Mouse (Mus musculus) left cerebral cortex, adult 2 months (tissue): Measurements from ENCODE around the gene Castor1. TPM values are rescaled to one million over a fixed set of nuclear protein-coding genes. Genes with fewer than 3 reads are reported as not detected.

Experiments used
- DNase-seq, 2 experiments: peaks; one replicate each; pipeline ENCODE4 v3.0.0; 2021 to 2022; ENCODE audit warnings: low spot score in 2 of 2, mixed read lengths in 1 of 2; ENCODE audit errors: extremely low spot score in 1 of 2
- H3K27ac ChIP-seq: fragments of 200-600 bp; 2 replicates; pipeline ENCODE4 v1.8.1; 2022
- H3K4me3 ChIP-seq: fragments of 200-600 bp; 2 replicates; pipeline ENCODE4 v1.8.1; 2022
- CTCF ChIP-seq: fragments of 200-600 bp; IDR thresholded peaks from 2 replicates; pipeline ENCODE4 v1.8.1; 2022; ENCODE audit warnings: antibody characterized with exemption, mild to moderate bottlenecking, moderate library complexity
- intact Hi-C: fragments of 180-260 bp; cut with DNase I; formaldehyde crosslinking; loops from one replicate; pipeline ENCODE4 v1.15.1; 2025
- total RNA-seq, 2 experiments: library from RNA; stranded (reverse); gene quantifications; 2 replicates each; pipeline ENCODE4 v1.2.3; 2021

Gene Castor1
- total RNA-seq, 2 experiments from 2014 or later: 3.9 to 4.2 TPM

DNA sequence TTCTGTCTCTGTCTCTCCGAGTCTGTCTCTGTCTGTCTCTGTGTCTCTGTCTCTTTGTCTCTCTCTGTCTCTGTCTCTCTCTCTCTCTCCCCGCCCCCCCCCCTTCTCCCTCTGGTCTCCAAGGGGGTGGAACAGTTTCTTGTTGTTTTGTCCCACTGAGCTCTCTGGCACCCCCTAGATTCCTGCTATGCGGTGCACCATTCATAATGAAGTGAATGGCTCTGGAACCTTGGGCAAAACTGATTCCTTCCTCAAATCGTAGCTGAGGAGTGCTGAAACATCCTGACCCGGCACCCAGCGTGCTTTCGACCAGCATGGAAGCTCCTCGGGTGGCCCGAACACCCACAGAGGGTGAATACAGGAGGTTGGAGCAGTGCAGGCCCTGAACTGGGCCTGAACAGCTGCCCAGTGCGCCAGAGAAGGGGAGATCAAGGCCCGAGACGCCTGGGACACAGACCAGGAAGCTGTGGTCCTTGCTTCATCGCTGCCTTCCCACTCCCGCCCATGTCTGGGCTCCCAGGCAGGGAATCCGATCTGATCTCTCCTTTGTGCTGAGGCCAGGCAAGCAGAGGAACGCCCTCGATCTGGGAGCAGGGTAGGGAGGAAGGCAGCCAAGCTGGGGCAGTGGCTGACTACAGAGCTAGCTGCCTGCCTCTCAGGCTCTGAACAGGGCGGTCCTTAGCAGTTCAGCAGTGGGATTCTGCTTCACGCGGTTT lies 52.9 kb downstream of the Castor1 start:
- no peak overlapping the region for H3K4me3 ChIP-seq
- intact Hi-C loops: no loop called here
- DNase-seq: no peak
- TF ChIP-seq CTCF: peak; percentile 39
- H3K27ac ChIP-seq: no peak overlapping the region

DNA sequence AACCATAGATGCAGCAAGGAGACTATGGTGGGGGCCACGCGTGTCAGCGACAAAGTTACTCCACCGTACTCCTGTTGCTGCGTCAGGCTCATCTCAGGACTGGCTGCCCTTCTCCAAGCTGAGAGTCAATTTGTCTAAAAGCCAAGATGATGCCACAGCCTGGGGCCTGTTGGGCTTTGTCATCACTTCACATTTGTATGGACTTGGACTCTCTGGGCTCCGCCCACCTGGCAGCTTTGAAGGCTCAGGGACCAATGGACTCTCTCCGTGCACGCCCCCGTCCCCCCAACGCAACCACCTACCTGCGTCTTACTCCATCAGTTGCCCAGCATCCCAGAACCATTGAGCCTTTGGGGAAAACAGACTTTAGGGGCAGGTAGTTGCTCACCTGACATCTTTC lies 53.5 kb downstream of the Castor1 start:
- DNase-seq: no peak
- H3K4me3 ChIP-seq: no peak overlapping the region
- no peak for TF ChIP-seq CTCF
- intact Hi-C loops: no loop called here
- H3K27ac ChIP-seq: no peak overlapping the region

Other genes starting within 250 kb of the Castor1 start
- under 1 TPM in 1 of 2 experiments, not detected in 1; 0.29 TPM for gene 4930556J24Rik, start 241.4 kb upstream of the Castor1 start, total RNA-seq
- gene Gal3st1, start 234.6 kb upstream of the Castor1 start, total RNA-seq: 1 to 10 TPM; 9.8 to 9.9 TPM
- gene Sec14l4, start 186.8 kb upstream of the Castor1 start, total RNA-seq: not detected
- 1 to 10 TPM; 1.3 to 1.4 TPM for gene Sec14l3, start 153.4 kb upstream of the Castor1 start, total RNA-seq
- gene Mtfp1, start 122.8 kb upstream of the Castor1 start, total RNA-seq: 100 to 1,000 TPM in 1 of 2 experiments, 10 to 100 TPM in 1; 91.0 to 101 TPM
- gene Sec14l2, start 94.8 kb upstream of the Castor1 start, total RNA-seq: 10 to 100 TPM; 37.7 to 45.2 TPM
- 10 to 100 TPM; 32.1 to 32.6 TPM for gene Rnf215, start 83.0 kb upstream of the Castor1 start, total RNA-seq
- gene Ccdc157, start 57.9 kb upstream of the Castor1 start, total RNA-seq: 10 to 100 TPM; 16.4 to 17.9 TPM
- 10 to 100 TPM; 63.8 to 67.4 TPM for gene Sf3a1, start 57.9 kb upstream of the Castor1 start, total RNA-seq
- 10 to 100 TPM; 35.3 to 36.6 TPM for gene Tbc1d10a, start 31.4 kb upstream of the Castor1 start, total RNA-seq
- gene Osm, start 18.2 kb downstream of the Castor1 start, total RNA-seq: not detected
- gene Lif, start 39.3 kb downstream of the Castor1 start, total RNA-seq: 1 to 10 TPM in 1 of 2 experiments, under 1 TPM in 1; 0.70 to 1.2 TPM
- not detected for gene Hormad2, start 222.9 kb downstream of the Castor1 start, total RNA-seq